Mouse (Mus musculus) MEL-GATA-1-ER (cell line): Measurements from ENCODE around the gene Slc24a3.

Experiments
- DNase-seq: peaks from one replicate; pipeline ENCODE4 v3.0.0-alpha.2; 2012; ENCODE audit warnings: low read depth; ENCODE audit errors: extremely low read depth

Gene Slc24a3

GRCm38 (mm10) chr2:145344521-145344920 is 177.0 kb downstream of the Slc24a3 start:
- no peak for DNase-seq

- no peak for DNase-seq
Observed at GRCm38 (mm10) chr2:145353801-145354200, 186.2 kb downstream of the Slc24a3 start.

GRCm38 (mm10) chr2:145358236-145358942 is 190.8 kb downstream of the Slc24a3 start:
- DNase-seq: no peak

GRCm38 (mm10) chr2:145363604-145364003 is 196.1 kb downstream of the Slc24a3 start:
- DNase-seq: no peak

DNA sequence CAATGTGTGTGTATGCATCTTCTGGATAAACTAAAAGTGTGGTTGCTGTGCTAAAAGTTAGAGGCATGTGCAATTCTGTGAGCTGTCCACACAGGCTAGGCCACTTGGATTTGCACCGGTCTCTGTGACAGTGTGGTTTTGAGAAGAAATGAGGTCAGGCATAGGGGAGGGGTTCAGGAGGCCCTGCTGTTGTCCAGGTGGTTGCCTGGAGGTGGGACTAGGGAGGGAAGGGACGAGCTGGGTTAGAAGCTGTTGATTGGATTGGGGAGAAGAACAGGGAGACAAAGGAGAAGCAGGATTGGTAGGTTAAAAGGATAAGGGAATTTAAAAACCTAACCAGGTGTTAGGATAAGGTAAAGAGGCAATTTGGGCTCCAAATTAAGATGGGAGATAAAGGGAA is 201.1 kb downstream of the Slc24a3 start:
- DNase-seq: no peak

DNA sequence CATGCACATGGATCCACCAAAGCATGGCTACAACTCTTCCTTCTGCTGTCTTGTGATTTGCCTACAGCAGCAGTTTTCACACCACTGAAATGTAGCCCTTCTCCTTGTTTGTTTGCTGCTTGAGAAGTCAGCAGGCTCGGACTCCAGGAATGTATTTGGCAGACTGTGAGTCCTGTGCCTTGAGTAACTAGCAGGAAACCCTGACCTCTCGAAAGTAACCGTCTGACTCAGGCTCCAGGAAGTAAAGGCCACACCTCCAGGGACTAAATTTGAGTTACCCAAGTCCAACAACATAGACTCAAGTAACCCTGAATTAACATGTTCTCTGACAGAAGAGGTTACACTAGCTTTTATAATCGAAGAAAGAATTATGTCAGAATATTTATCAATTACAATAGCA is 203.2 kb downstream of the Slc24a3 start:
- DNase-seq: no peak

GRCm38 (mm10) chr2:145373803-145374202 is 206.2 kb downstream of the Slc24a3 start:
- DNase-seq: no peak

DNA sequence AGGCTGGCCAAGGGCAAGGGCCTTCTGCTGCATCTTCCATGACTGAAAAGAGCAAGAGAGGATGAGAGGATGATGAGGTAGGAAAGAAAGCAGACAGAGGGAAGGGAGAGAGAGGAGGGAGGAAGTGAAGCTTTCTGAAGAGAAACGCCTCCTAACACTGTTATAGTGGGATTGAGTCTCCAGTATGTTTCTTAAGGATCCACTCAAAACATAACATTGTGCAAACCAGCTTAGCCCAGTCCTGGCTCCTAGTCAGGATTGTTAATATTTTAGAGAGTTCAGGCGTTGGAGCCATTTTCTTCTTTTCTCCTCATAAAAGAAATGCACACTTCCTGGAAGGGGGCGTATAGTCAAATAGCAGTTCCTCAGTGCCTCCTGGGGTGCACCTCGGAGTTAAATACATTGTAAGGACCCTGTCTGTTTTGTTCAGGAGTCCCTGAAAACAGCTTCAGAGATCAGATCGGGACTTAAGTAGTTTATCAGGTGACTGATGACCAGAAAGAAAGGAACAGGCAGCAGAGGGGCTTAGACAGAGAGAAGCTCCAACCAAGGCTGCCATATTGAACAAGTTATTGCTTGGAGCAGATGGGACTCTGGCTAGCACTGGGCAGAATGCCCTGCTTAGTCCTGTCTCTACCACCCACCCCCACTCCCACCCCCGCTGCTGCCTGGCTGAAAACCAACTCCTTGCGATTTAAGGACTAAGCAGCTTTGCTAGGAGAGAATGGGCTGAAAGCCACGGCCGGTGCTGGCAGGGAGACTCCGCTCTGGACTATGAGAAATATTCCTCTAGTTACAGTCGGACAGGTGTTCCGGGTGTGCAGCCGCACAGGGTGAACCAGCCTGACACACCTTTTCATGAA is 215.6 kb downstream of the Slc24a3 start:
- no peak for DNase-seq

DNA sequence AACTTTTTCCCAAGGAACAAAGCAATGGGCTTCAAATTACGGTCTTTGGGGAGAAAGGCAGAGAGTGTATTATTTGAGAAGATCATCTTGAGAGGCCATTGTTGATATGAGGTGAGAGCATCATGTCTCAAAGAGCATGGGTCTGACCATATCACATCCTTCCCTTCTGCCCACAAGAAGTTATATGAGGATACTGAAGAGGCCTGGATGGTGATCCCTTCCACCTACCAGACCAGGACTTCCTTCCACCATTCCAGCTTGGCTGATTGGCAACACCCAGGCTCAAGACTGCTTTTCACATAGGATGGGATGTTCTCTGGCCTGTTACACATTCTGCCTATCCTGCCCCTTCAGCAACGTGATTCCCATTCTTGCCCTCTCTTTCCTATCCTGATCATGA is 216.7 kb downstream of the Slc24a3 start:
- DNase-seq: no peak

DNA sequence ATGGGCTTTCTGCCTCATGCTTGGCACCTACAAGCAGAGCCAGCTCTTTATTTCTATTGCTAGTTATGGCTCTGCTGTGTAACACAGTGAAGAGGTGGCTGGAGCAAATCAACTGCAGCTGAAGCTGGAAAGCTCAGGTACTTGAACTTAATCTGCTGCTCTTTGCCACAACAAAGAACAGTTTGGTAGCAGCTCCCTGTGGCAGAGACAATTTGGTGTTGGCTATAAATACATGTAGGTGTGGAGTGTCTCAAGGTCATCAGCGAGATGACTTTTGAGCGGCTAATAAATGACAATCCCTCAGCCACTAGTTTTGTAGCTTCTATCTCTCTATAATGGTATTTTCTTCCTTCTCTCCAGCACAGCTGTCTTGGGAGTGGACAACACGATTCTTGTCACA is 217.7 kb downstream of the Slc24a3 start:
- no peak for DNase-seq

DNA sequence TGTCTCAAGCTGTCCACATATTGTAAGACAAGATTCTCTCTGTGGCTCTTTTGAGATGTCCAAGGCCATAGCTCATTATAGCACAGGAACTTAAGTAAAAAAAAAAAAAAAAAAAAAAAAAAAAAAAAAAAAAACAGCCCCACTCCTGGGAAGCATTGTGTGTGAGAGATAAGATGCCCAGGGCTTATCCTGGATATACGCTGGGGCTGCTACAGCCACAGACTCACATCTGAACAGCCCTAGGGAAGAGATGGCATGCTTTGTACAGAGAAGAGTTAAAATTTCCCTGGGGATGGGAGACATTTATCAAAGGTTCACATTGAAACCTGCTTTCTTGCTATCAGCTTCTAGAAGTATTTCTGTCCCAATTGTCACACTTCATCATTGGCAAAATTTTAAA is 218.2 kb downstream of the Slc24a3 start:
- no peak for DNase-seq

DNA sequence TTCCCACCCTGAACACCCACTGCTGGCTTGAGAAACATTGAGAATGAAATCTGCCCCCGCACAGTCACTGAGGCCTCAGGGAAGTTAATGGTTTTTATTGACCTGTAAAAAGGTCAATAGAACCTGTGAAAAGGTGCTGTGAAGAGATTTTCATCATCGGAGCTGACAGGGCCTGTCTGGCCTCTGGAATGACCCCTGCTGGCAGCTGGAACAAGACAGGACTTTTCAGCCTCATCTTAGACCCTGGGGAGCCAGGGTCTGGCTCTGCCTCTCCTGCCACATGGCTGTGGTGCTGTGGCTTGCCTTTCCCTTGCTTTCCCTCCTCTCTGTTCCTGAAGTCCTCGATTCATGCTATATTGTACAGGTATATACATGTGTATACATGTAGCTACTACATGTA is 228.2 kb downstream of the Slc24a3 start:
- DNase-seq: no peak

DNA sequence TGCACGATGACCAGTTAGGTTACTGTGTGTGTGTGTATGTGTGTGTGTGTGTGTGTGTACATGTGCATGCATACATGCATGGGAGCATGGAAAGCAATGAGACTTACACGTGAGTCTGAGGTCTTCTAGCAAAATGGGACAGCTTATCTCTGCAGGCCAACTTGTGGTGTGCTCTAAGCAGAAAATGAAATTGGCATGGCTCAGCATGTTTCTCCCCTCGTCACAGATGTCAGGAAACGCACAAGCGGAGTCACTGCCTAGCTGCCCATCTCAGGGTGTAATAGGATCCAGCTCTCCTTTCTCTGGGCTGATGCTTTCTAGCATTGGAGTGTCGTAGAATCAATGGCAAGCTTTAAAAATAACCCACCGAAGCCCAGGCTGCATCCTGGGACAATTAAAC is 229.0 kb downstream of the Slc24a3 start:
- no peak for DNase-seq

DNA sequence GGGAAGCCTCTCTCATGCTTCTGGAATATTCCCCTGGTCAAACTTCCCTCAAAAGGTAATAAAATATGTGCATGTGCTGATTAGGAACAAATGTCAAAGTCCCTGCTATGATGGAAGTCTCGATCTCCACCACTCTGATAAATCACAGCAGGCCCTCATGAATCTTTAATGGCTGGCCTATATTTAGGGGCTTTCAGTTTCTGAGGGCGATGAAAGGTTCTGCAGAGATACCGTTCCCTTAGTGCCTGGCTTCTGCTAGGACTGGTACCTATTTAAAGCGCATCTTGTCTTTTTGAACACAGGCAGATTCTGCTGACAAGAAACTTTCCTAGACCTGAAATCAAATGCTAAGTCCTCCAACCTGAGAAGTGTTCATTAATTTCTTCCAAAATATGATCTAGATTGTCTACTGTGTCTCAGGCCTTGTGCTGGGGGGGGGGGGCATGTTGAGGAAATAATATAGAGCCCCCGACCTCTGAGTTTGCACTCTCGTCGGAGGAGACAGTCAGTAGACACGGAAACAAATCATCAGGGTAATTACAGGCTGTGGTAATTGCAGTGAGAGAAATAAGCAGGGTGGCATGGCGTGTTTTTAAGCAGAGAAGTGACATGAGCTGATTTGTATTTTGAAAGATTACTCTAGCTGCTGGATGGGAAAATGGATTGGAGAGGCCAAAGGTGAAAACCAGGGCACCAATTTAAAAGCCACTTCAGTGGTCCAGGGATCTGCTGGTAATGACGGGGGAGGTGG is 230.1 kb downstream of the Slc24a3 start:
- DNase-seq: no peak

GRCm38 (mm10) chr2:145401240-145401805 is 233.8 kb downstream of the Slc24a3 start:
- no peak for DNase-seq

GRCm38 (mm10) chr2:145401996-145402395 is 234.4 kb downstream of the Slc24a3 start:
- no peak for DNase-seq

DNA sequence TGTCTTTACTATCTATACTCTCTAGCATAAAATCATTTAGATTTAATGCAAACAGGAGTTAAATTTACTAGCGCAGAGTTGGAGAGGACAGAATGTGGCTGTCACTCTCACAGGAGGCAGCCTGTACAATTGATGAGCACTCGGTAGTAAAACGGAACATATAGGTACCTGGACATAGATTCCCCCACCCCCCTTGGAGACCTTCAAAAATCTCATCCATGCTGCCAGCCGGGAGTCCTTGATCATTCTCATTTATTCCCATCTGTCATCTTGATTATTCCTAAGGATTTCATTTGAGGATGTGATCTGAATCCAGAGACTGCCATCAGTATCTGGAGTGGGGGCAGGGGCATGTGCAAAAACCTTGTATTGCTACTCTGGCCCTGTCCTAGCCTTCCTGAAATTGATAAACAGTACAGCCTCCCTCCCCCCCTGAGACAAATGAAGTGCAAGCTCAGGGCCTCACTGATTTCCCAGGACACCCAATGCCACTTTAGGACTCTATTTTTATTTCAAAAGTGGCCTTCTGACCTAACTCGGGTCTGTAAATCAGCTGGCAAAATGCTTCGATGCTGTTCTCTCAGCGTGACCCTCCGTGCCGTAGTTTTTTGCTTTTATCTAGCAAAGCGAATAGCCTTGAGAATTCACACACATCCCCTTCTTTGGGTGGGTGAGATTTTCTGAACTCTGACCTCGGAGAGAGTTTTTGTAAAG is 237.4 kb downstream of the Slc24a3 start:
- no peak for DNase-seq

DNA sequence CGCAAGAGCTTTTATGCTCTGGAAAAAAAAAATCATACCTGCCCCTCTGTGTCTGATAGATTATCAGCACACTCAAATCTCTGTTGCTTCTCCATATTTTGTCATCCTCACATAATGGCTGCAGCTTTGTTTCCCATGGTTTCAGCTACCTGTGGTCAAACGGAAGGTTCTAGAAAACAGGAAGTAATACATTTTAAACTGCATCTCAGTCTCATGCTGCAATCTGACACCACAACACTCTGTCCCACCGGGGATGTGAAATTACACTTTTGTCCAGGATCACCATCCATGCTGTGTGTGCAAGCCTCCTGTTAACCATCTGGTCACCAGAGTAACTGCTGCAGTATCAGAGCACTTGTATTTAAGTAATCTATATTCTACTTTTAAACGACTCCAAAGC is 238.2 kb downstream of the Slc24a3 start:
- DNase-seq: no peak

- no peak for DNase-seq
Observed at GRCm38 (mm10) chr2:145417738-145418137, 250.2 kb downstream of the Slc24a3 start.

GRCm38 (mm10) chr2:145419078-145419477 is 251.5 kb downstream of the Slc24a3 start:
- no peak for DNase-seq
